Mouse (Mus musculus) spleen, adult 2 months (tissue): ENCODE measurements around the gene Uvssa.

ENCODE experiments used
- CTCF ChIP-seq: fragments of 200-500 bp; IDR thresholded peaks from 2 replicates; pipeline ENCODE4 v1.5.1; 2011; ENCODE audit warnings: mild to moderate bottlenecking, inconsistent platforms; ENCODE audit not compliant: insufficient read depth, insufficient read length, insufficient replicate concordance; ENCODE audit errors: extremely low read depth
- POLR2A ChIP-seq: fragments of 200-500 bp; IDR thresholded peaks from 2 replicates; pipeline ENCODE4 v1.6.1; 2011; ENCODE audit warnings: low read depth, low read length, inconsistent platforms

DNA sequence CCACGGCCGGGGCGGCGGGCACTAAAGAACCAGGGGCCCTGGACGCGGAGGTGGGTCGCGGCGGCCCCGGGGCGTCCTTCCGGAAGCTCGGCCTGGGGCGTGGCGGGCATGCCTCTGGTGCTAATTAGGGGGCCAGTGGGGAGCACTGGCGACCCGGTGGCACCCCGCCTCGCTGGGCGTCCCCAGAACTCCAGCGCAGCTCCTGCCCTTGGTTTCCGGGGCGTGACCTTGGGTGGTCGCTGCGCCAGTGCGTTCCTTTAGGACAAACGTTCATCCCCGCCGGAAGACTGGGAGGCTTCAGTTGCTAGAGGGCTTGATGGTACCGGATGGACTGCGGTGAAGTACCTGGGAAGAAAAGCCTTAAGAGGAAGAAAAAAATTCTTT is 42.4 kb upstream of the Uvssa start:
- TF ChIP-seq POLR2A (no peak), CTCF (no peak)
